15 mouse cellular contexts compared by ENCODE assay signal in the genomic region with DNA sequence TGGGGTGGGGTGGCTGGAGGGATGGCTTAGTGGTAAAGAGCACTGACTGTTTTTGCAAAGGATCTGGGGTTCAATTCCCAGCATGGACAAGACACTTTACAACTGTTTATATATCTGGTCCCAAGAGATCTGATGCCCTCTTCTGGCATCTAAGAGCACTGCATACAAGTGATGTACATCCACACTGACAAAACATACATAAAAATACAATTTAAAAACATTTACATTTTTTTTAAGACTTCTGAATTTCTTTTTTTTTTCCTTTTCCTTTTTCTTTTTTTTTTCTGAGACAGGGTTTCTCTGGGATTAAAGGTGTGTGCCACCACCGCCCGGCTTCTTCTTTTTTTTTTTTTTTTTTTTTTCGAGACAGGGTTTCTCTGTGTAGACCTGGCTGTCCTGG. TPM values are rescaled to one million over a fixed set of nuclear protein-coding genes. Genes with fewer than 3 reads are reported as not detected.
A peak's percentile ranks its signal among the peaks of the same experiment; 100 is the strongest.
DNase-seq lines count a peak whose midpoint lies in the region; ATAC-seq and TF ChIP-seq lines count a peak whose summit lies in the region.
"Had no signal": no experiment of that assay in that cellular context is flagged by ENCODE, and none has a peak within 500 bp of the region (broad histone marks: within the 10 kb centered on the region; RNA-seq: fewer than 3 reads in every experiment).

No protein-coding gene starts in this region.

- no peak overlapping the region for H3K9ac ChIP-seq in forebrain, embryonic 14.5 days (ENCODE audit: low read length)
- no peak overlapping the region for H3K9ac ChIP-seq in forebrain, embryonic 15.5 days (replicated peaks)
- no peak overlapping the region for H3K9ac ChIP-seq in liver, embryonic 14.5 days (replicated peaks)

- no peak overlapping the region for H3K27ac ChIP-seq in forebrain, embryonic 14.5 days (ENCODE audit: low read depth, low read length)
- no peak overlapping the region for H3K27ac ChIP-seq in forebrain, embryonic 15.5 days (replicated peaks)
- H3K27ac ChIP-seq in liver, embryonic 14.5 days, result no peak overlapping the region

- ATAC-seq in forebrain, embryonic 14.5 days, result no peak
- ATAC-seq in forebrain, embryonic 15.5 days (replicated peaks), result no peak
- no peak for ATAC-seq in liver, embryonic 14.5 days (ENCODE audit: insufficient read depth)
- ATAC-seq in G1E (ENCODE audit: extremely low read depth, insufficient number of reproducible peaks, low FRiP score, poor library complexity, severe bottlenecking), result no peak
- ATAC-seq in monocyte, adult 5-6 weeks (replicated peaks; ENCODE audit: insufficient number of reproducible peaks, low FRiP score, low TSS enrichment, poor library complexity, severe bottlenecking), result no peak
- ATAC-seq in activated CD4-positive, CD25-positive, alpha-beta regulatory T cell, adult 4 months, result no peak

- H3K27me3 ChIP-seq in forebrain, embryonic 14.5 days (replicated peaks; ENCODE audit: control insufficient read depth, insufficient read depth, low read length), result no peaks in the 10 kb centered on the region
- 0 out of 2 replicates have a peak, but pooled peaks cover 5% of the 10 kb centered on the region for H3K27me3 ChIP-seq in forebrain, embryonic 15.5 days
- H3K27me3 ChIP-seq in liver, embryonic 14.5 days (ENCODE audit: control insufficient read depth, insufficient read depth, low read length), result no peaks in the 10 kb centered on the region
- peaks cover 17% of the 10 kb centered on the region for H3K27me3 ChIP-seq in G1E (ENCODE audit: insufficient read depth, low read length)

- peaks cover 16% of the 10 kb centered on the region for H3K4me1 ChIP-seq in forebrain, embryonic 14.5 days (ENCODE audit: control insufficient read depth, insufficient read depth, low read length)
- peaks cover 23% of the 10 kb centered on the region for H3K4me1 ChIP-seq in forebrain, embryonic 15.5 days
- H3K4me1 ChIP-seq in liver, embryonic 14.5 days (replicated peaks; ENCODE audit: control insufficient read depth in 2 of 2, insufficient read depth in 2 of 2, low read length in 1 of 2), result peaks cover 11 to 23% of the 10 kb centered on the region in 2 experiments
- peaks cover 33% of the 10 kb centered on the region for H3K4me1 ChIP-seq in G1E (ENCODE audit: insufficient read depth, low read depth, low read length)

- peak; percentile 31 for DNase-seq in forebrain, embryonic 14.5 days (ENCODE audit: low spot score)
- peak in 1 of 3 experiments; percentile 24 for DNase-seq in liver, embryonic 14.5 days (ENCODE audit: low read depth in 3 of 3, low spot score in 3 of 3)
- DNase-seq in liver (no peak), G1E (ENCODE audit: low spot score) (no peak)
- DNase-seq in mesoderm, embryonic 11.5 days (ENCODE audit: low read depth, low spot score), result peak; percentile 52
- DNase-seq: adrenal gland, postnatal 14 days; cerebellum, postnatal 36 days; gastrocnemius, postnatal 36 days; kidney, postnatal 10 days; lung, adult 2 months had no signal

- H3K9me3 ChIP-seq in forebrain, embryonic 14.5 days (replicated peaks; ENCODE audit: control insufficient read depth, low read length), result no peaks in the 10 kb centered on the region
- H3K9me3 ChIP-seq in forebrain, embryonic 15.5 days, result no peaks in the 10 kb centered on the region
- H3K9me3 ChIP-seq in liver, embryonic 14.5 days (ENCODE audit: control insufficient read depth, low read length), result no peaks in the 10 kb centered on the region
- no peaks in the 10 kb centered on the region for H3K9me3 ChIP-seq in G1E (replicated peaks)

- no peak for TF ChIP-seq EP300 in liver, embryonic 14.5 days (IDR thresholded peaks at IDR 0.05; ENCODE audit: low read depth)

- no peak overlapping the region for H3K4me2 ChIP-seq in forebrain, embryonic 14.5 days (ENCODE audit: low read length)
- no peak overlapping the region for H3K4me2 ChIP-seq in forebrain, embryonic 15.5 days (replicated peaks)
- H3K4me2 ChIP-seq in liver, embryonic 14.5 days (ENCODE audit: low read depth), result no peak overlapping the region

- H3K36me3 ChIP-seq in forebrain, embryonic 14.5 days (ENCODE audit: control insufficient read depth, insufficient read depth, low read length), result peaks cover 3% of the 10 kb centered on the region; the same call in 1 of the 2 replicates
- H3K36me3 ChIP-seq in forebrain, embryonic 15.5 days, result no peaks in the 10 kb centered on the region
- no peaks in the 10 kb centered on the region for H3K36me3 ChIP-seq in liver, embryonic 14.5 days (replicated peaks; ENCODE audit: control insufficient read depth, insufficient read depth, low read depth)
- H3K36me3 ChIP-seq in G1E (replicated peaks), result peaks cover 21% of the 10 kb centered on the region

- H3K4me3 ChIP-seq in forebrain, embryonic 14.5 days (ENCODE audit: low read depth, low read length), result no peak overlapping the region
- no peak overlapping the region for H3K4me3 ChIP-seq in forebrain, embryonic 15.5 days
- H3K4me3 ChIP-seq in liver, embryonic 14.5 days (ENCODE audit: insufficient read depth in 1 of 2, low read depth in 2 of 2, low read length in 2 of 2), result no peak overlapping the region
- no peak overlapping the region for H3K4me3 ChIP-seq in G1E (ENCODE audit: low read depth, low read length)

- TF ChIP-seq CTCF in liver, embryonic 14.5 days (IDR thresholded peaks at IDR 0.05; ENCODE audit: low read depth), result peak; percentile 50; the same call in 1 of the 2 replicates
- TF ChIP-seq CTCF in G1E (IDR thresholded peaks at IDR 0.05; ENCODE audit: low read depth, low read length), result 0 out of 2 replicates have a peak, but pooled peaks have one; percentile 9

- WGBS in forebrain, embryonic 14.5 days, result 100% methylated on average over 2 of the region's 3 CpGs
- WGBS in forebrain, embryonic 15.5 days, result 95% methylated on average over 3 of the region's 3 CpGs
- WGBS in liver, embryonic 14.5 days (ENCODE audit: insufficient replicate concordance), result 92% methylated on average over 2 of the region's 3 CpGs

RNA-seq across cellular contexts. Expression of a gene that starts 1.4 kb away (rescaled TPM):
- polyA plus RNA-seq in forebrain, embryonic 14.5 days (2014; fragmentation: Nextera tagmentation; extraction: Ambion mirVana), result 58.4 and 68.8 TPM in 2 replicates
- 136 and 142 TPM in 2 replicates for polyA plus RNA-seq in forebrain, embryonic 15.5 days (2015; fragmentation: Nextera tagmentation; extraction: Ambion mirVana)
- 18.5 and 28.2 TPM in 2 replicates for polyA plus RNA-seq in liver, embryonic 14.5 days (2012; rRNA removed)
- 28.9 and 30.0 TPM in 2 replicates for polyA plus RNA-seq in liver, embryonic 14.5 days (2014; fragmentation: Nextera tagmentation; extraction: Ambion mirVana)
- total RNA-seq in G1E (2014; fragmentation: Nextera tagmentation) (38.7 and 48.4 TPM in 2 replicates), G1E (2017) (58.4 and 62.3 TPM in 2 replicates)
- polyA plus RNA-seq in G1E (2012), result 154 and 196 TPM in 2 replicates
- total RNA-seq in monocyte, adult 5-6 weeks (2017), result 66.0 to 93.9 TPM (median 80.9 TPM) in 3 replicates
- polyA plus RNA-seq in activated CD4-positive, CD25-positive, alpha-beta regulatory T cell, adult 4 months (2017; shearing (Covaris generic)), result 10 to 100 TPM; 39.3 to 54.1 TPM

RNA-seq across cellular contexts. Expression of a gene that starts 8.9 kb away (rescaled TPM):
- polyA plus RNA-seq in forebrain, embryonic 14.5 days (2014; fragmentation: Nextera tagmentation; extraction: Ambion mirVana), result not detected in 2 replicates
- polyA plus RNA-seq in forebrain, embryonic 15.5 days (2015; fragmentation: Nextera tagmentation; extraction: Ambion mirVana), result not detected in 2 replicates
- polyA plus RNA-seq in liver, embryonic 14.5 days (2012; rRNA removed), result 0.09 TPM in 1 of 2 replicates, not detected in the other
- not detected in 2 replicates for polyA plus RNA-seq in liver, embryonic 14.5 days (2014; fragmentation: Nextera tagmentation; extraction: Ambion mirVana)
- total RNA-seq in G1E (2014; fragmentation: Nextera tagmentation) (not detected in 2 replicates), G1E (2017) (0.76 TPM in 1 of 2 replicates, not detected in the other)
- polyA plus RNA-seq in G1E (2012), result not detected in 2 replicates
- total RNA-seq in monocyte, adult 5-6 weeks (2017), result not detected in 3 replicates
- not detected for polyA plus RNA-seq in activated CD4-positive, CD25-positive, alpha-beta regulatory T cell, adult 4 months (2017; shearing (Covaris generic))
- total RNA-seq: adrenal gland, postnatal 14 days; gastrocnemius, postnatal 36 days; hematopoietic stem cell, adult 5-6 weeks; left cerebral cortex, adult 8-10 months had no signal
- polyA plus RNA-seq: lung, adult 2 months had no signal

RNA-seq across cellular contexts. Expression of a gene that starts 27.5 kb away (rescaled TPM):
- 14.6 and 15.3 TPM in 2 replicates for polyA plus RNA-seq in forebrain, embryonic 14.5 days (2014; fragmentation: Nextera tagmentation; extraction: Ambion mirVana)
- 22.0 and 27.1 TPM in 2 replicates for polyA plus RNA-seq in forebrain, embryonic 15.5 days (2015; fragmentation: Nextera tagmentation; extraction: Ambion mirVana)
- polyA plus RNA-seq in liver, embryonic 14.5 days (2012; rRNA removed), result 3.0 and 4.1 TPM in 2 replicates
- polyA plus RNA-seq in liver, embryonic 14.5 days (2014; fragmentation: Nextera tagmentation; extraction: Ambion mirVana), result 7.1 and 7.6 TPM in 2 replicates
- total RNA-seq in G1E (2014; fragmentation: Nextera tagmentation) (113 and 120 TPM in 2 replicates), G1E (2017) (38.3 and 49.1 TPM in 2 replicates)
- polyA plus RNA-seq in G1E (2012), result 51.3 and 52.6 TPM in 2 replicates
- not detected in 3 replicates for total RNA-seq in monocyte, adult 5-6 weeks (2017)
- polyA plus RNA-seq in activated CD4-positive, CD25-positive, alpha-beta regulatory T cell, adult 4 months (2017; shearing (Covaris generic)), result under 1 TPM in 1 of 2 experiments, not detected in 1; 0.24 TPM
- total RNA-seq: gastrocnemius, postnatal 36 days; hematopoietic stem cell, adult 5-6 weeks had no signal

RNA-seq across cellular contexts. Expression of a gene that starts 31.9 kb away (rescaled TPM):
- polyA plus RNA-seq in forebrain, embryonic 14.5 days (2014; fragmentation: Nextera tagmentation; extraction: Ambion mirVana), result 24.9 and 26.9 TPM in 2 replicates
- 35.1 and 37.2 TPM in 2 replicates for polyA plus RNA-seq in forebrain, embryonic 15.5 days (2015; fragmentation: Nextera tagmentation; extraction: Ambion mirVana)
- 11.8 and 15.7 TPM in 2 replicates for polyA plus RNA-seq in liver, embryonic 14.5 days (2012; rRNA removed)
- polyA plus RNA-seq in liver, embryonic 14.5 days (2014; fragmentation: Nextera tagmentation; extraction: Ambion mirVana), result 10.7 and 11.5 TPM in 2 replicates
- total RNA-seq in G1E (2014; fragmentation: Nextera tagmentation) (35.6 and 38.5 TPM in 2 replicates), G1E (2017) (34.6 and 35.8 TPM in 2 replicates)
- polyA plus RNA-seq in G1E (2012), result 25.8 and 31.9 TPM in 2 replicates
- 36.8 to 37.9 TPM (median 37.2 TPM) in 3 replicates for total RNA-seq in monocyte, adult 5-6 weeks (2017)
- polyA plus RNA-seq in activated CD4-positive, CD25-positive, alpha-beta regulatory T cell, adult 4 months (2017; shearing (Covaris generic)), result 1 to 10 TPM; 8.5 to 9.1 TPM

RNA-seq across cellular contexts. Expression of a gene that starts 42.2 kb away (rescaled TPM):
- 606 and 726 TPM in 2 replicates for polyA plus RNA-seq in forebrain, embryonic 14.5 days (2014; fragmentation: Nextera tagmentation; extraction: Ambion mirVana)
- polyA plus RNA-seq in forebrain, embryonic 15.5 days (2015; fragmentation: Nextera tagmentation; extraction: Ambion mirVana), result 409 and 467 TPM in 2 replicates
- polyA plus RNA-seq in liver, embryonic 14.5 days (2012; rRNA removed), result 213 and 233 TPM in 2 replicates
- 650 and 693 TPM in 2 replicates for polyA plus RNA-seq in liver, embryonic 14.5 days (2014; fragmentation: Nextera tagmentation; extraction: Ambion mirVana)
- total RNA-seq in G1E (2014; fragmentation: Nextera tagmentation) (304 and 320 TPM in 2 replicates), G1E (2017) (108 and 129 TPM in 2 replicates)
- 196 and 385 TPM in 2 replicates for polyA plus RNA-seq in G1E (2012)
- 1.6 to 31.3 TPM (median 27.1 TPM) in 3 replicates for total RNA-seq in monocyte, adult 5-6 weeks (2017)
- 100 to 1,000 TPM; 362 to 459 TPM for polyA plus RNA-seq in activated CD4-positive, CD25-positive, alpha-beta regulatory T cell, adult 4 months (2017; shearing (Covaris generic))

Comparison
In these comparisons a context has a peak if more than half of its experiments do, and no peak if none do; other contexts are left out.
1. DNase-seq: peak in forebrain, embryonic 14.5 days (single experiment) and mesoderm, embryonic 11.5 days (single experiment); none in liver (single experiment) and G1E (single experiment).